30 mouse cellular contexts compared by ENCODE assay signal in the genomic region with DNA sequence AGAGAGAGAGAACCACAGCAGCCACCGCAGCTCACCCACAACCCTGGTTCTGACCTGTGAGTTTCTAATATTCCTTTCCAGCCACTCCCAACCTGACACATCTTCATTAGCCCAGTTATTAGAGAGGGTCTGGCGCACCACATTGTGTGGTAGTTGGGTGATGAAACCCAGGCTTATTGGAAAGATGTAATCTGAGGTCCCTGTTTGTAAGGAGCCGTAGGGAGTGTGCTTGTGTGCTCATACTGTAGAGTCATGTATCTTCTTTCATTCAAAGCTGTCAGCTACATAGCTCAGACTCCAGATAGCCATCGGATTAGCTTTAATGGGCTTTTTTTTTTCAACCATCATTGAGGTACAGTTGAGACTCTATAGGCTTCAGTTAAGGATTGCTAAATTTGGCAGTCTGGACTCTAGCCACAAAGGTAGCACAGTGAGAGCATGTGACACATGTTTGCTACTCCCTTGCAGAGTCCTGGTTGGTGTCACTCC.
"Had no signal": no experiment of that assay in that cellular context is flagged by ENCODE, and none has a peak within 500 bp of the region (broad histone marks: within the 10 kb centered on the region; RNA-seq: fewer than 3 reads in every experiment).

No protein-coding gene starts in this region.

- H3K27ac ChIP-seq: embryonic facial prominence, embryonic 12.5 days; embryonic facial prominence, embryonic 13.5 days; embryonic facial prominence, embryonic 15.5 days; forebrain, embryonic 10.5 days; forebrain, embryonic 12.5 days; forebrain, embryonic 13.5 days; forebrain, embryonic 15.5 days; gastrocnemius, adult 2 months; heart, adult 2 months; heart, embryonic 10.5 days had no signal

- H3K27me3 ChIP-seq: embryonic facial prominence, embryonic 12.5 days; embryonic facial prominence, embryonic 13.5 days; embryonic facial prominence, embryonic 15.5 days; forebrain, embryonic 12.5 days; forebrain, embryonic 13.5 days; forebrain, embryonic 15.5 days had no signal

- H3K4me1 ChIP-seq: embryonic facial prominence, embryonic 12.5 days; embryonic facial prominence, embryonic 13.5 days; heart, embryonic 10.5 days had no signal

- DNase-seq: cerebellum, adult 18-20 months; cerebellum, adult 2 months; cerebellum, adult 8-10 months; cerebellum, adult 9-10 months; cerebellum, adult 9-11 months; cerebellum, postnatal 10 days; cerebellum, postnatal 14 days; cerebellum, postnatal 25 days; cerebellum, postnatal 36 days; embryo, embryonic 11 days; forebrain, postnatal 0 days; gastrocnemius, adult 2 months; gastrocnemius, postnatal 10 days; gastrocnemius, postnatal 14 days; gastrocnemius, postnatal 25 days; gastrocnemius, postnatal 36 days; heart, adult 11 months; heart, adult 18-20 months; heart, adult 2 months had no signal

- ATAC-seq: forebrain, embryonic 13.5 days; forebrain, embryonic 14.5 days; forebrain, embryonic 15.5 days; forebrain, embryonic 16.5 days; forebrain, postnatal 0 days had no signal

- H3K4me3 ChIP-seq: embryonic facial prominence, embryonic 12.5 days; embryonic facial prominence, embryonic 13.5 days; embryonic facial prominence, embryonic 15.5 days; erythroblast, embryonic 14.5 days; forebrain, embryonic 10.5 days; forebrain, embryonic 12.5 days; forebrain, embryonic 13.5 days; forebrain, embryonic 15.5 days; gastrocnemius, adult 2 months; heart, adult 2 months; heart, embryonic 10.5 days had no signal

- H3K9me3 ChIP-seq: embryonic facial prominence, embryonic 12.5 days; embryonic facial prominence, embryonic 13.5 days; embryonic facial prominence, embryonic 15.5 days; forebrain, embryonic 10.5 days; forebrain, embryonic 12.5 days; forebrain, embryonic 13.5 days; forebrain, embryonic 15.5 days; heart, embryonic 10.5 days had no signal

- H3K4me2 ChIP-seq: embryonic facial prominence, embryonic 12.5 days; embryonic facial prominence, embryonic 13.5 days; embryonic facial prominence, embryonic 15.5 days; forebrain, embryonic 12.5 days; forebrain, embryonic 13.5 days; forebrain, embryonic 15.5 days had no signal

- H3K36me3 ChIP-seq: embryonic facial prominence, embryonic 12.5 days; embryonic facial prominence, embryonic 13.5 days; embryonic facial prominence, embryonic 15.5 days; forebrain, embryonic 10.5 days; forebrain, embryonic 12.5 days; forebrain, embryonic 15.5 days; heart, embryonic 10.5 days had no signal

- H3K9ac ChIP-seq: embryonic facial prominence, embryonic 12.5 days; embryonic facial prominence, embryonic 13.5 days; embryonic facial prominence, embryonic 15.5 days; forebrain, embryonic 12.5 days; forebrain, embryonic 13.5 days; forebrain, embryonic 15.5 days; forebrain, postnatal 0 days had no signal
